Mouse (Mus musculus): ENCODE measurements at regions not wholly inside any gene's neighbourhood (a gene's known extent, or its start where the extent isn't known, plus 50 kb on each side); places are given as distances from the start of the nearest gene placed in this dataset.
A peak's percentile ranks its signal among the peaks of the same experiment; 100 is the strongest.
"Not testable (repeated sequence)": the region's sequence is repeated elsewhere in the genome, so short reads cannot be mapped to it uniquely, and the experiment has no call there.

DNA sequence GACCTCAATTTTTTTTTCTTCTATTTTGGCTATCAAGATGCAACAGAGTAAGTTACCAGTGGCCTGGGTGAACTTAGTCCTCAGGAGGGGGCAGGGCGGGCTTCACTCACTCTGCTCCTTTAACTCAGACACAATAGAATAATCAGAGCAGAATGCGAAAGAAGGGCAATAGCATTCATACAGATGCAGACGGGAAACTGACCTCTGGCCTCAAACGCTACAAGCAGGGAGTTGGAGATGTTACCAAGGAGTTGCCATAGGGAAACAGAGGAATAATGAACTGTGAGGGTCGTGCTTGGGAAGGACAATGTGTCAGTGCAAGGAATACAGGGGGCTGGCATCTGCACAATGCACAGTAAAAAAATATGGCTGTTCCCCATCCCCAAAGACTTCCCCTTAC, 116.3 kb downstream of the Cand1 start:
- Histone ChIP-seq H3K36me3 (ENCODE audit: control insufficient read depth, insufficient read depth, low read length) (no peaks in the 10 kb centered on the region), H3K9me3 (ENCODE audit: control insufficient read depth, low read depth, low read length) (no peaks in the 10 kb centered on the region), H3K4me2 (replicated peaks; ENCODE audit: low read depth, low read length) (no peak overlapping the region), H3K9ac (replicated peaks; ENCODE audit: low read depth, low read length) (no peak overlapping the region), H3K4me3 (ENCODE audit: low read depth, low read length) (no peak overlapping the region), H3K4me1 (ENCODE audit: control insufficient read depth, insufficient read depth, low read length) (no peaks in the 10 kb centered on the region), H3K27me3 (ENCODE audit: control insufficient read depth, insufficient read depth, low read length) (no peaks in the 10 kb centered on the region), H3K27ac (ENCODE audit: low read length) (no peak overlapping the region)
- WGBS = 72% methylated on average over 5 of the region's 5 CpGs
- ATAC-seq (ENCODE audit: insufficient number of reproducible peaks, insufficient read depth, low FRiP score, low read depth) = no peak

DNA sequence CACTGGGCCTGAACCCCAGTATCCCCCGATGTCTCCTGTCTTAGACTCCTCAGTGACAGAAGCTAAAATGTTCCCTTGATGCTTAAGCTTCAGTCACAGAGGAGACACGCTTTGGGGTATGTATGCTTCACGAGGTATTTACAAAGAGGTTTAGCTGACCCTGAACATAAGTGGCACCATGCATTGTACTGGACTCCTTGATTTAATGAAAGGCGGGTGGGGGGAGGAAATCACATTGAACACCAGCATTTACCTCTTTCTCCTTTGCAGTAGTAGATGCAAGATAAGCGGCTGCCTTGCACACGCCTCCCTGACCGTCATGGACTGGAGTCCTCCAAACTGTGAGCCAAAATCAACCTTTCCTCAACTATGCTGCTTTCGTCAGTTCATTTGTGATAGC, 117.5 kb downstream of the Cand1 start:
- Histone ChIP-seq H3K27me3 (ENCODE audit: control insufficient read depth, insufficient read depth, low read length) (no peaks in the 10 kb centered on the region), H3K9me3 (ENCODE audit: control insufficient read depth, low read depth, low read length) (no peaks in the 10 kb centered on the region), H3K4me3 (ENCODE audit: low read depth, low read length) (no peak overlapping the region), H3K9ac (replicated peaks; ENCODE audit: low read depth, low read length) (no peak overlapping the region), H3K4me1 (ENCODE audit: control insufficient read depth, insufficient read depth, low read length) (no peaks in the 10 kb centered on the region), H3K27ac (ENCODE audit: low read length) (no peak overlapping the region), H3K4me2 (replicated peaks; ENCODE audit: low read depth, low read length) (no peak overlapping the region), H3K36me3 (ENCODE audit: control insufficient read depth, insufficient read depth, low read length) (no peaks in the 10 kb centered on the region)
- 96% methylated on average over 8 of the region's 8 CpGs for WGBS
- ATAC-seq (ENCODE audit: insufficient number of reproducible peaks, insufficient read depth, low FRiP score, low read depth) = no peak

DNA sequence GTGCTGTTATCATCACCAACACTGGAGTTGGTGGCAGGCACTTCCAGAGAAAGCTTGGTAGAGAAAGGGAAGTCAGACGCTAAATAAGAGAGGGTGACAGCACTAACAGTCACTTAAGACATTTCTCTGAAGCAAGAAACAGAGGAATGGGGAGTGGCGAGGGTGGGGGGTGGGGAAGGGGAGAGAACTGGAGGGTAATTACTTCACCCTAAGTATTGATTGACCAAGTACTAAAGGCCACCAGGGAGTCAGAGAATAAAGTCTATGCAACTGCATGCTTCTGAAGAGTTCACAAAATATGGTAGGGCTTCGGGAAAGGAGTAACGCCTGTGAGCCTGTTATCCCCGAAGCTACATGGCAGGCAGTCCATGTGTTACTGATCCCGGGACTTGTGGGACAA, 118.3 kb downstream of the Cand1 start:
- H3K27ac ChIP-seq (ENCODE audit: low read length) = no peak overlapping the region
- 65% methylated on average over 6 of the region's 6 CpGs for WGBS
- no peaks in the 10 kb centered on the region for H3K9me3 ChIP-seq (ENCODE audit: control insufficient read depth, low read depth, low read length)
- ATAC-seq (ENCODE audit: insufficient number of reproducible peaks, insufficient read depth, low FRiP score, low read depth) = no peak
- no peak overlapping the region for H3K4me3 ChIP-seq (ENCODE audit: low read depth, low read length)
- no peaks in the 10 kb centered on the region for H3K36me3 ChIP-seq (ENCODE audit: control insufficient read depth, insufficient read depth, low read length)
- H3K9ac ChIP-seq (replicated peaks; ENCODE audit: low read depth, low read length) = no peak overlapping the region
- H3K4me1 ChIP-seq (ENCODE audit: control insufficient read depth, insufficient read depth, low read length) = no peaks in the 10 kb centered on the region
- H3K27me3 ChIP-seq (ENCODE audit: control insufficient read depth, insufficient read depth, low read length) = no peaks in the 10 kb centered on the region
- no peak overlapping the region for H3K4me2 ChIP-seq (replicated peaks; ENCODE audit: low read depth, low read length)

DNA sequence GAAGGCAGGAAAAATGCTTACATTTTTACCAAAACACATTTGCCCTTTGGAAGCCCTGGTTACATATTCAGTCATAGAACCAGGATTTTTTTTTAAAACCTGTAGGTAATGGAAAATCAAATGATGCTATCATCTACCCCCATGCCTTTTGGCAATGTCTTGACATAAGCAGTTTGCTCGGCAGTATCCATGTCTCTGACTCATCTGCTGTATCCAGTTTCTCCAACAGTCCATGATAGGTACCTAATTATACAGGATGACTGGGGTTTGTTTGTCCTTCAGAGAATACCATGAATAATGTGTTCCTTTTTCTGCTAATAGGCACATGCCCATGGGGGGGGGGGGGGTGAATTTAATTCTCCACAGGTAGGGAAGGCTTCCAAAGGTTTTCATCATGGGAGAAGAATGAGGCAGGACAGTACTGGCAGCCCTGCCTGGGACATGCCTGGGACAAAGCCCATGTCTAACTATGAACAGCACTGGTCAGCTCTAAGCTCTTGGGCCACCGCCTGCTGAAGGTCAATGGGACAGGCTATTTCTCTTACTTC, 122.9 kb downstream of the Cand1 start:
- no peak for ATAC-seq (ENCODE audit: insufficient number of reproducible peaks, insufficient read depth, low FRiP score, low read depth)
- H3K4me3 ChIP-seq (ENCODE audit: low read depth, low read length) = no peak overlapping the region
- H3K4me1 ChIP-seq (ENCODE audit: control insufficient read depth, insufficient read depth, low read length) = no peaks in the 10 kb centered on the region
- WGBS = 77% methylated on average over 2 of the region's 2 CpGs
- no peaks in the 10 kb centered on the region for H3K36me3 ChIP-seq (ENCODE audit: control insufficient read depth, insufficient read depth, low read length)
- H3K4me2 ChIP-seq (replicated peaks; ENCODE audit: low read depth, low read length) = no peak overlapping the region
- no peaks in the 10 kb centered on the region for H3K9me3 ChIP-seq (ENCODE audit: control insufficient read depth, low read depth, low read length)
- no peaks in the 10 kb centered on the region for H3K27me3 ChIP-seq (ENCODE audit: control insufficient read depth, insufficient read depth, low read length)
- no peak overlapping the region for H3K9ac ChIP-seq (replicated peaks; ENCODE audit: low read depth, low read length)
- H3K27ac ChIP-seq (ENCODE audit: low read length) = no peak overlapping the region

DNA sequence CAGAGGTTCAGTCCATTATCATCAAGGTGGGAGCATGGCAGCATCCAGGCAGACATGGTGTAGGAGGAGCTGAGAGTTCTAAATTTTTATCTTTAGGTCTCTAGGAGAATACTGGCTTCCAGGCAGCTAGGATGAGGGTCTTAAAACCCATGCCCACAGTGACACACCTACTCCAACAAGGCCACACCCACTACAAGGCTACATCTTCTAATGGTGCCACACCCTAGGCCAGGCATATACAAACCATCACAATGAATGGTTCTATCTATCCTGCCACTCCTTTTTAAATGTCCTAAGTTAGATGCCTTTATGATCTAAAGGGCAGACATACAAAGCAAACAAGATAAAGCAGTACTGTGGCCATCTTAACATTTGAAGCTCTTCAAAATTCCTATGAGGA, 124.7 kb downstream of the Cand1 start:
- H3K4me2 ChIP-seq (replicated peaks; ENCODE audit: low read depth, low read length); H3K4me1 ChIP-seq (ENCODE audit: control insufficient read depth, insufficient read depth, low read length); H3K4me3 ChIP-seq (ENCODE audit: low read depth, low read length); H3K36me3 ChIP-seq (ENCODE audit: control insufficient read depth, insufficient read depth, low read length); H3K9me3 ChIP-seq (ENCODE audit: control insufficient read depth, low read depth, low read length); H3K27ac ChIP-seq (ENCODE audit: low read length); H3K9ac ChIP-seq (replicated peaks; ENCODE audit: low read depth, low read length); ATAC-seq (ENCODE audit: insufficient number of reproducible peaks, insufficient read depth, low FRiP score, low read depth); H3K27me3 ChIP-seq (ENCODE audit: control insufficient read depth, insufficient read depth, low read length): not testable (repeated sequence)

DNA sequence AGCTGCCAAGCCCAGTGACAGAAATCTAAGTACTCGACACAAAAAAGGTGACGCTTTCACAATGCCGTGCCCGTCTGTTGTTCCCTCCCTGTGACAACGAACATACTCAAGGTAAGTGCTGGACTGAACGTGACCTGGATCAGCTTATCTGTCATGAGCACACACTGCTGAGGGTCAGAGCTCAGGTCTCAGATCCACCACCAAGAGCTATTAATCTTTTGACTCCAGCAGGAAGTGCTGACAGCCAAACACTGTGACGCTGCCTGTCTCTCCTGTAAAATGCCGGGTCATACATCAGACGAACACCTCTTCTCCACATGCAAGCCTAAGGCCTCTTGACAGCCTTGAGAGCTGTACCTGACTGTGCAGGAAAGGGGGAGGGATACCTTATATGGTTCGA, 125.2 kb downstream of the Cand1 start:
- H3K27me3 ChIP-seq (ENCODE audit: control insufficient read depth, insufficient read depth, low read length) = no peaks in the 10 kb centered on the region
- no peaks in the 10 kb centered on the region for H3K36me3 ChIP-seq (ENCODE audit: control insufficient read depth, insufficient read depth, low read length)
- no peak overlapping the region for H3K4me3 ChIP-seq (ENCODE audit: low read depth, low read length)
- H3K4me1 ChIP-seq (ENCODE audit: control insufficient read depth, insufficient read depth, low read length) = no peaks in the 10 kb centered on the region
- no peak overlapping the region for H3K27ac ChIP-seq (ENCODE audit: low read length)
- 0 out of 2 replicates have a peak, but pooled peaks have one; percentile 33 for ATAC-seq (ENCODE audit: insufficient number of reproducible peaks, insufficient read depth, low FRiP score, low read depth)
- no peaks in the 10 kb centered on the region for H3K9me3 ChIP-seq (ENCODE audit: control insufficient read depth, low read depth, low read length)
- 22% methylated on average over 10 of the region's 10 CpGs for WGBS
- H3K9ac ChIP-seq (replicated peaks; ENCODE audit: low read depth, low read length) = no peak overlapping the region
- H3K4me2 ChIP-seq (replicated peaks; ENCODE audit: low read depth, low read length) = no peak overlapping the region

DNA sequence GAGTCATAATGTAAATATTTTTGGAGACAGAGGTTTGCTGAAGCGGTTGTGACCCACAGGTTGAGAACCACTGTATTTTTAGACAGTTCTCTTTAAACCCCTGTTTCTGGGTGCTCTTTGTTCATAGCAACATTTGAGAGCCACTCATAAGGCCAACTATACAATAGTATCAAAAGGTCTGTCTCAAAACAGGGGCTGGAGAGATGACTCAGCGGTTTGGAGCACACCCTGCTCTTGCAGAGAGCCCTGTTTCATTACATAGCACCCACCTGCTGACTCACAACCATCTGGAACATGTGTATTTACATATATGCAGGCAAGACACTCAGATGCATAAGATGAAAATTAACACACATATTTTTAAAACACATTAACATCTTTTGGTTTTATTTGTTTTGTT, 128.0 kb downstream of the Cand1 start:
- no peak overlapping the region for H3K9ac ChIP-seq (replicated peaks; ENCODE audit: low read depth, low read length)
- no peaks in the 10 kb centered on the region for H3K9me3 ChIP-seq (ENCODE audit: control insufficient read depth, low read depth, low read length)
- no peak overlapping the region for H3K27ac ChIP-seq (ENCODE audit: low read length)
- H3K4me2 ChIP-seq (replicated peaks; ENCODE audit: low read depth, low read length) = no peak overlapping the region
- no peaks in the 10 kb centered on the region for H3K27me3 ChIP-seq (ENCODE audit: control insufficient read depth, insufficient read depth, low read length)
- no peaks in the 10 kb centered on the region for H3K36me3 ChIP-seq (ENCODE audit: control insufficient read depth, insufficient read depth, low read length)
- H3K4me1 ChIP-seq (ENCODE audit: control insufficient read depth, insufficient read depth, low read length) = no peaks in the 10 kb centered on the region
- H3K4me3 ChIP-seq (ENCODE audit: low read depth, low read length) = no peak overlapping the region
- 76% methylated on average over 2 of the region's 2 CpGs for WGBS
- no peak for ATAC-seq (ENCODE audit: insufficient number of reproducible peaks, insufficient read depth, low FRiP score, low read depth)

DNA sequence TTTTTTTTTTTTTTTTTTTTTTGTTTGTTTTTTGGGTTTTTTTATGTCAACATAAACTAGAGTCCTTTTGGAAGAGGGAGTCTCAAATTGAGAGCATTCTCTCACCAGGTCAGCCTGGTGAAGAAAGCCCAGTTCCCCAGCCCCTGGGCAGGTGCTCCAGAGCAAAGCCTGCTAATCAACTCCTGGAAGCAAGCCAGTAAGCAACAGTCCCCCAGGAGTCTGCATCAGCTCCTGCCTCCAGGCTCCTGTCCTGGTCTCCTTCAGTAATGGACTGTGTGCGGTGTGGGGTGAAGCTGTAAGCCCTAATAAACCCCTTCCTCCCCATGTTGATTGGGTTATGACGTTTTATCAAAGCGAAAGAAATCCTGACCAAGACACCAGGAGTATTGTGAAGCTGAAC, 128.4 kb downstream of the Cand1 start:
- no peaks in the 10 kb centered on the region for H3K4me1 ChIP-seq (ENCODE audit: control insufficient read depth, insufficient read depth, low read length)
- no peak overlapping the region for H3K9ac ChIP-seq (replicated peaks; ENCODE audit: low read depth, low read length)
- H3K4me3 ChIP-seq (ENCODE audit: low read depth, low read length) = no peak overlapping the region
- 78% methylated on average over 3 of the region's 3 CpGs for WGBS
- no peak for ATAC-seq (ENCODE audit: insufficient number of reproducible peaks, insufficient read depth, low FRiP score, low read depth)
- H3K27ac ChIP-seq (ENCODE audit: low read length) = no peak overlapping the region
- no peak overlapping the region for H3K4me2 ChIP-seq (replicated peaks; ENCODE audit: low read depth, low read length)
- H3K36me3 ChIP-seq (ENCODE audit: control insufficient read depth, insufficient read depth, low read length) = no peaks in the 10 kb centered on the region
- H3K27me3 ChIP-seq (ENCODE audit: control insufficient read depth, insufficient read depth, low read length) = no peaks in the 10 kb centered on the region
- no peaks in the 10 kb centered on the region for H3K9me3 ChIP-seq (ENCODE audit: control insufficient read depth, low read depth, low read length)

DNA sequence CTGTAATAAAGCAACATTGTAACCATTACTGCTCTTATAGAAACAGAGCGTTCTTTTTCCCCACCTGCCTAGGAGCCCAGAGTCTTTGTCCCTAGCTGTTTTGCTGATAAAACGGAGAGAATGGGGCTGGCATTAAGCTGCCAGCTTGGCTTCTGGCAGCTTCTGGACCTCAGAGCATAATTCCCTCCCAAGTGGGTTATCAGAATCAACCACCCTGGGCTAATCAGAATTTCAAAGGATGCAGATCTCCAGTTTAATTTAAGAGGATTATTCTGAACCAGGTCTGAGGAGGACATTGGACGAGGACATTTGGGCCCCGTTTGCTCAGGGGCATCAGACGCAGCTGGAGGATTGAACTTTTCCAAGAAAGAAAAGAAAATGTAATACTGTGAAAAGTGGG, 129.2 kb downstream of the Cand1 start:
- Histone ChIP-seq H3K9me3 (ENCODE audit: control insufficient read depth, low read depth, low read length) (no peaks in the 10 kb centered on the region), H3K27ac (ENCODE audit: low read length) (no peak overlapping the region), H3K4me3 (ENCODE audit: low read depth, low read length) (no peak overlapping the region), H3K36me3 (ENCODE audit: control insufficient read depth, insufficient read depth, low read length) (no peaks in the 10 kb centered on the region), H3K4me2 (replicated peaks; ENCODE audit: low read depth, low read length) (no peak overlapping the region), H3K4me1 (ENCODE audit: control insufficient read depth, insufficient read depth, low read length) (no peaks in the 10 kb centered on the region), H3K9ac (replicated peaks; ENCODE audit: low read depth, low read length) (no peak overlapping the region), H3K27me3 (ENCODE audit: control insufficient read depth, insufficient read depth, low read length) (no peaks in the 10 kb centered on the region)
- ATAC-seq (ENCODE audit: insufficient number of reproducible peaks, insufficient read depth, low FRiP score, low read depth) = no peak
- 57% methylated on average over 5 of the region's 5 CpGs for WGBS

Data from stomach, embryonic 14.5 days (tissue).